Mouse (Mus musculus) kidney, postnatal 25 days (tissue): ENCODE results near the gene Pafah1b3.
"Not testable (repeated sequence)": the region's sequence is repeated elsewhere in the genome, so short reads cannot be mapped to it uniquely, and the experiment has no call there.

ENCODE experiments used
- DNase-seq, 2 experiments: peaks; one replicate each; pipeline ENCODE4 v3.0.0; 2021; ENCODE audit warnings: mixed read lengths in 2 of 2

Gene Pafah1b3

DNA sequence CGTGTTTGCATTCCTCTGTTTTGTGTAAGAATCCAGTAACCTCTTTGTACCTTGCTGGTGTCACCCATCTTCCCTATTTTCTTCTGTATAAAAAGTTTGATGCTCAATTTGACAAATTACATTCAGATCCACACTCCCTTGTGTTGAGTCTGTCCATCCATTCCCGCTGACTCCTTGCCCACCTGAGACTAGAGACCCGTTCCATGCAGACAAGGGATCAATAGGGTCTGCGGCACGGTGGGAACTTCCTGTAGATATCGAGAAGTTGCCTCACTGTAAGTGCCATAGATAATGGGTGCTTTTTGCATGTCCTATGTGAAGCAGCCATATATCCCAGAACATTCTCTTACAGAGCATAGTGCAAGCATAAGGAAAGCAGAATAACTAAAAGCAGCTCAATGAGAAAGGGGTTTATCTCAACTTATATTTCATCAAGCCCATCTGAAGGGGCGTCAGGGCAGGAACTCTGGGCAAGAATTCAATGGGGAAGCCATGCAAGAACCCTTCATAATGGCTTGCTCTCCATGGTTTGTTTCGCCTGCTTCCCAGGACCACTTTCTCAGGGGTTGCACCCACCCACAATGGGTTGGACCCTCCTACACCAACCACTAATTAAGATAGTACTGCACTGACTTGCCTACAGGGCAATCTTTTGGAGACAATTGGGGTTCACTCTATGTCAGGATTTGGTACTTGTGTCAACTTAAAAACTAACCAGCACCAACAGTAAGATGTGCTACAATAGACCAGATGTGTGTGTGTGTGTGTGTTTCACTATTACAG, 31.4 kb downstream of the Pafah1b3 start:
- no peak for DNase-seq

DNA sequence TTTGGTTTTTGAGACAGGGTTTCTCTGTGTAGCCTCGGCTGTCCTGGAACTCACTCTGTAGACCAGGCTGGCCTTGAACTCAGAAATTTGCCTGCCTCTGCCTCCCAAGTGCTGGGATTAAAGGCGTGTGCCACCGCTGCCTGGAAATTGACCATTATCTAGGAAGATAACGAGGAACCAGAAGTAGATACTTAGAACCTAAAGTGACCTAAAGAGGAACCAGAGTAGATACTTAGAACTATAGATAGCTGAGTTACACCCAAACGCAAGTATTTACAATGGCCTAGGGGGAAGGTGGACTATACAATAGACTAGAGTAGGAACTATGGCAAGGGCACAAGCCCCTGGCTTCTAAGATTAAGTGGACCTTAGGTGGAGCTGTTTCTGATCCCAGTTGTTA, 32.0 kb downstream of the Pafah1b3 start:
- DNase-seq: not testable (repeated sequence)

DNA sequence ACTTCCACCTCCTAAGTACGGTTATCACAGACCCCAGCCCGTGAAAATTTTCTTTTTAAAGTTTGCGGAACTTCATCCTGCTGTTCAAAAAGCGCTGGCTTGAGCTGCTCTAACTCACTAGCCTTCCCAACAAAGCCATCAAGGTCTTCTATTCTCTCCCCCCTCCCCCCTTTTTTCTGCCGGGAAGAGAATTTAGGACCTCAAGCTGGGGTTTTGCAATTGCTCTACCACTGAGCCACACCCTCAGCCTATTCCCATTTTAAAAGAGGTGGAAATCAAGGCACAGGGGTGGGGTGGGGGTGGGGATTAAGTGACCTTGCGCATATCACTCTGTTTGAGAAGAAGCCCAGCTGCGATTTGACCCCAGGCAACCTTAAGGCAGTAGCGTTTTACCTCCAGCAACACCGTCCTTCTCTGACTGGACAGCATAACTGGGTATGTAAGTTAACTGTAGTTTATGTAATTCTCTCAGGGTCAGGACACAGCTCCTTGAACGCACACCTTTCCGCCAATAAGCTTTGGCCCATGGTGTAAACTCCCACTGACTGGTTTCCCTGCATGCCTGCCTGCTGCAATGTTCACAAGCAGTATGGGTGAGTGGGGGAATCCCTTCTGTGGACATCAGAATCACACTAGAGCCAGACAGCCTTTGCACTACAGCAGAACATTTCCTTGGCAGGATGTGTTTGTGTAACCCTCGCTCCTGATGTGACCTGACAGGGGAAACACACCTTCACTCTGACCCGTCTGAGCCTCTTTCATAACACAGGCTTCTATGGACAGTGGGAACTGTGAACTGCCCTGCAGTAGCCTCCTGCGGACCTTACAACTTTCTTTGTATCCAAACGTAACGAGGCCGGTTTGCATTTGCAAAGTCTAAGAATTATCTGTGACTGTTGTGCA, 33.6 kb downstream of the Pafah1b3 start:
- DNase-seq: peak in 1 of 2 experiments; percentile 37

DNA sequence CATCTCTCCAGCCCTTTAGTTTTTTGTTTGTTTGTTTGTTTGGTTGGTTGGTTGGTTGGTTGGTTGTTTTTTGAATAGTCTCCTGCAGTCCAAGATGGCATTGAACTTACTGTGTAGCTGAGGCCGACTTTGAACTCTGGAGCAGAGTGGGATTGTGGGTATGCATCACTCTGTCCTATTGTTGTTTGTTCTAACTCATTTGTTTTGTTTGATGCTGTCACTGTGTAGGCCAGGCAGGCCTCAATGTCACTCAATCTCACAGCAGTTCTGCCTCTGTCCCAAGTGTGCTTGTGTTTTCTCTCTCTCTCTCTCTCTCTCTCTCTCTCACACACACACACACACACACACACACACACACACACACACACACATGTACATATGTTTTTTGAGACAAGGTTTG, 35.9 kb downstream of the Pafah1b3 start:
- DNase-seq: no peak

DNA sequence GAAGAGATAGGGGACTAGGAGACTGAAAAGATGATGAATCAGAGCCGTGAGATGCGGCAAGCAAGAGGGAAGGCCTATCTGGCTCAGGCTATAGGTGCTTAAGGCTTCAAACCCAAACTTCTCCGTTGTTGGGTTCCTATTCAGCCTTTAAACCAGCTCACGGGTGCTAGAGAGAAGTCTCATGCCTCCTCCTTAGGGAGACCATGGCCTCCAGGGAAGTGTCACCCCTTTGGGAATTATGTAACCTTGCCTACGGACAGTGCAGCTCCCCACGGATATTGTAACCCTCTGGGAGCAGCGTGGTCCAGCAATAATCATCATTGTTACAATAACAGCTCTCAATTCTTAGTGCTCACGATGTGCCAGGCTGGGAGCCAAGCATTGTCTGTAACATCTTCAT, 46.0 kb downstream of the Pafah1b3 start:
- peak in 1 of 2 experiments; percentile 41 for DNase-seq

DNA sequence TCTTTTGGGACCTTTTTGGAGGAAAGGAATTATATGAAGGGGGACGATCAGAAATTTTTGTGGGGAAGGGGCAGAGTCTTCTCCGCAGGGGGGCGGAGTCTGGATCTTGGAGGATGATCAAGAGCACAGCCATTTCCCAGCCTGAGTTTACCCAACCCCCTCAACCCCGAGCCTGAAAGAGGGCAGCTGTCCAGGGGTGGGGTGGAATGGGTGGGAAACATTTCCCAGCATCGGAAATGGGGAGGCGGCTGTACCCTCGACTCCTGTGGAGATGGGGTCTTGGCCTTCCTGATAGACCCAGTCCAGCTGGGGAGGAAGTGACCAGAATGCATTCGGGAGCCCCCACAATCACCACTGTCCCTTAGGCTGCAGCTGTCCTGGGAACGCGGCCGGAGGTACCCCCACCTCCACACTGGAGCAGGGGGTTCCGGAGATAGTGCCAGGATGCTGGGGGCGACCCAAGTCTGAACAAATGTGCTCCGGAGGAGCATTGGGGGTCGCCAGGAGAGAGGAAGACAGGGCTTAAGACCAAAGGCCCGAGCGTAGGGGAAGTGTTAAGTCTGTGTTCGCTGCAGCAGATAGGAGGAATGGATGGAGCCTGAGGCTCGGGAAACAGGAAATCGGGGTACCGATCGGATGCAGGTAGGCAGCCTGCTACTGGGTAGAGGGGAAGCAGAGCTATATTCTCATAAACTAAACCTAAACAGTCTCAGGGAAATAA, 46.6 kb downstream of the Pafah1b3 start:
- peak; percentile 71 to 80 for DNase-seq

DNA sequence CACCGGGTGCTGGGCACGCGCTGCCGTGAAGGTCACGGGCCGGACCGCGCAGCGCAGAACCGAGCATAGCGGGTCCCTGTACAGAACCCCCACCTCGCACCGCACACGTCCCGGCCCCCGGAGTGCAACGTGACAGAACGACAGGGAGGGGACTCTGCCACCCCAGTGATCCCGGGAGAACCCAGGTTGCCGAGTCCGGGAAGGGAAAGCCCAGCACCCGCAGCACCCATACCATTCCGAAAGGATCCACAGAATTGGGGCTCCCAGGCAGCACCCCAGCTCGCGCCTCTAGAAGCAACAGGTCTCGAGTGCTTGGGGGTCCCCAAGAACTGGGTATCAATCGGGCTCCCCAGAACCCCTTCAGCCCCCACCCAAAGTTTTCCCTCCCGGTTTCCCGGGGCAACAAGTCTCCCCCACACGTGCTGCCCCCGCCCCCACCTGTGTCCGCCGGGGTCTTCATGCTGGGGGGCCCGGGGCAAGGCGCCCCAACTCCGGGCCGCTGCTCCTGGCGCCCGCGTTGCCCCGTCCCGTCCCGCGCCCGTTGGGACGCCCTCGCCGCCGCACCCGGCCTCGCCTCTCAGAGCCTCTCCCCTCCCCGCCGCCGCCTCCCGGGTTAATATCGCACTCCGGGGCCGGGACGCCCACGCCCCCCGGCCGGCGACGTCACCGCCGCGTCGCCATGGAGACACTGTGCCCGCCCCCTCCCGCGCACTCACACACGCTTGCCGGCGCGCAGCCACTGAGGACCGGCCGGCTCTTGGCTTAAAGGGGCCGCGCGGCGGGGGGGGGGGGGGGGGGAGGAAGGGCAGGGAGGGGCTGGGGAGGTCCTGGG, 47.4 kb downstream of the Pafah1b3 start, which contains the start of gene Erf:
TSS of gene Erf (minus strand) at position 621 of the 832 bp plus-strand sequence.
- DNase-seq: peak; percentile 96 to 97

DNA sequence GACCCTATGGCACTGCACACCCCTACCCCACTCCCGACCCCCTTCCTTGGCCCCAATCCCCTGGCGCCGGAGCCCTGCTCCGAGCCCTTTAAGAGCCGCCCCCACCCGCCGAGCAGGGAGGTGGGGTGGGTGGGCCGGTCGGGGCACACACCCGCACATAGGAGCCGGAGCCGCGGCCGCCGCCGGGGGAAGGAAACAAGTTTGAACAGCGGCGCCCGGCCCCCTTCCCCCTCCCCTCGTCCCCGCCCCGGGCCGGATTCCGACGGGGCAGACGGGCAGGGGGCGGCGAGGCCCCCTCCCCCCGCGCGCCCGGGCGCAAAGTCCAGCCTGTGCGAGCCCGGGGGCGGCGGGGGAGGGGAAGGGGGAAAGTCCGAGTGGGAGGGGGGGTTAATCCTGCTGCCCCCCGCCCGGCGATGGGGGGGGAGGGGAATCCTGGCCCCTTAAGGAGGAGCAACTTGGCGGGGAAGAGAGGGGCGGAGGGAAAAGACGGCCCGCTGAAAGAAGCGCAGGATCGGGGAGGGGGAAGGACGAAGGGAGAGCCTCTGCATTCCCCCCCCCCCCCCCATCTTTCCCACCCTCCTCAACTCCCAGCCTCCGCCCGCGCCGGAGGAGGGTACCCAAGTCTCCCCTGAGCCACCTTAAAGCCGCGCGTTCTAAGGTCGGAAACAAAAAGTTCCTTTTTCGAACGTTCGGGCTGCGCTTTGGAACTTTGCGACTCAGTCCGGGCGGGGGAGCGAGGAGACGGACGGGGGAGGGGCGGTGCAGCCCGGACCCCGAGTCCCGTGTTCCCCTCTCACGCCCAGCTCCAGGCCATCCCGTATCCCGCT, 48.3 kb downstream of the Pafah1b3 start:
- peak; percentile 85 to 94 for DNase-seq

DNA sequence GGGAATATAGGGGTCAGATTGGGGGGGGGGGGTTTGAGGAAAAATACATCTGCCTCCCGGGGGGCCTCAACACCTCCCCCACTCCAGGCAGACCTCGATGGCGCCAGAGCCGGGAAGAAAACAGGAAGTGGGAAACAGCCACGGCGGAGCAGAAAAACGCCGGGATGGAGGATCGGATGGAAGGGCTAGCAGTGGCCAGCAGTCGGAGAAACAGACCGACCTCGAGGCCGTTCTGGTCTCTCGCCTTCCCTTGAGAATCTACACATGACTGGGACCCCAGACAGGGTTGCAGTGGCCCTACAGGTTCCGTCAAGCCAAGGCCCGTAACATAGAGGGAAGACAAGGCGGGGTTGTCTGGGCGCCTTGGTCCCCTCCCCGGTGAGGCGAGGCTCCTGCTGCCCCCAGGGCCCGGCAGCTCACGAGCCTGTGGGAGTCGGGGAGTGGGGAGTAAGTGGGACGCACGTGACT, 48.9 kb downstream of the Pafah1b3 start:
- peak in 1 of 2 experiments; percentile 45 for DNase-seq

DNA sequence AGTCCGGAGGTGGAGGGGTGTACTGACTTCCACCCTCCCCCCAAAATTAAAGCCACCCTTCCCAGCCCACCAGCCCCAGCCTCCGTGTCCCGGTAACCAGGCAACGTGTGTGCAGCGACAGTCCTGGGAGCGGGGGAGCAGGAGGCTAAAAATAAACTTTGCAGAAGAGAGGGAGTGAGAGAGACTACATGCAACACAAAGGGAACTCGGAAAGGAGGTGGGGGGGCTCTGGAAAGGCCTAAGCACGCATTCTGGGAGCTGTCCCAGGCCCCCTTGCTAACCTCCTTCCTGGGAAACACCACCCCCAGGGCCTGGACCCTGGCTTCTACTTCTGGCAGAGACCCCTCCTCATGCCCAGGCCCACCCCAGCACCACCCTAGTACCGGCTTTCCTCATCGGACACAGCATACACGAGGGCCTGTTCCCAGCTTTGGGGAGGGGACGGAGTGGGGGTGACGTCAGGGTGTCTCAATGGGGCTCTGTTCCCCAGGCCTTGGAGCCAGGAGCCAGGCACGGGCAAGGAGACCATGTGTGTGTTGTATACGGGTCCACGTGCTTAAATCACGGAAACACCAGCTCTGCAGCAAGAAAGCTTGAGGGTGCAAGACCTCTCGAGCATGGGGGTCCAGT, 49.7 kb downstream of the Pafah1b3 start:
- DNase-seq: no peak

DNA sequence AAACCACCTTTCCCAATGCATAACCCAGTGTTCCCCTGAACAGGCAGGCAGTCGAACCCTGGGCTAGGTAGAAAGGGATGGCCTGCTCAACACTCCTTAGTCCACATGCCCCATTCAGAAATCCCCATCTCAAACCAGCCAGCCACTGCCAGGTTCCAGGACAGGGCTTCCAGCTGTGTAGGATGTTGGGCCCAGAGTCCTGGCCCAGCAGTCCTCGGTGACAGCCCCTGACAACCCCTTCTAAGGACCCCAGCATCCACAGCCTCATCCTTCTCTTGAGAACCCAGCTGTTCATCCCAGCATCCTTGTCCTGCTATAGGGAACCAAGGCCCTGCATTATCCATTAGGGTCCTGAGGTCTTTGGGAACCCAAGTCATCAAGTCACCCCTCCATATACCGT, 50.3 kb downstream of the Pafah1b3 start:
- no peak for DNase-seq

DNA sequence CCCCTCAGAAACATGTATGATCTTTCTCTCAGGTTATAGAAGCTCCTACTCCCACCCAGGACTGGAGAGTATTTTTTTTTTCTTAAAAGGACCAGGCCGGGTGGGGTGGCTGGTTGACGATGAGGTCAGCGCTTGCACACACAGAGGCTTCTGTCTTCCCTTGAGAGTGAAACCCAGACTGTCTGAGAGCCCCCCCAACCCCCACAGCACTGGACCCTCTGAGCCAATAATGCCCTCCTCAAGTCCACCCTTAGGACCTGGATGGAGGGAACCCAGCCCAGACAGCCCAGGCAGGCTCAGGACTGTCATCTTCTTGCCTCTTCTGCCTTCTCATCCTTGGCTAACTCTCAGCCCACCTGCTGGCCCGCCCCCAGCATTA, 51.0 kb downstream of the Pafah1b3 start:
- no peak for DNase-seq

DNA sequence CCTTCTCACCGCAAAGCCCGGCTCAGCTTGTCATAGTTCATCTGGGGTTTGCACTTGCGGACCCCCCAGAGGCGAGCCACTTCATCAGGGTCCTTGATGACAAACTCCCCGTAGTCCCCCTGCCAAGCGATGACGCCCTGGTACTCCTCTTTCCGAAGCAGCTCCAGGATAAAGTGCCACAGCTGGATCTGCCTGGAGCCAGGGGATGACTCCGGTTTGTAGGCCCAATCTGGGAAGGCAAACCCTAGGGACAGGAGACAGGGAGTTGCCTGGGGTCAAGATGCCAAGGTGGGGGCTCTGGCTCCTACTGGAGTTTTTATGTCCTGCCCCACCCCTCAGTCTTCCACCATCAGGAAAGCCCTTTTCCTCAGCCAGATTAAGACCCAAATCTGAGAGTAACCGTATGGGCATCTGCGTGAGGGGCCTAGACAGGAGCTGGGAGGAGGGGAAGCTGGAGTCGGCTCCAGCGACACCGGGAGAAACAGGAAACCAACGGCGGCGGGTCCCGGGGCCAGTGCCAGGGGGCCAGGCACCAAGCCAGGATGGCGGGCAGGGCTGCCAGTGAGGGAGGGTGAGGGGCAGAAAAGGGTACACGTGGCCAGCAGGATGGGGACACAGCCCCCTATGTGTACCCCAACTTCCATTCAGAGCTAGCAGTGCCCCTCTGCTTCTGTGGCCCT, 51.6 kb downstream of the Pafah1b3 start:
- DNase-seq: peak; percentile 69 to 78
